Mouse (Mus musculus) adrenal gland (tissue): ENCODE measurements around the gene Rrp36.

Source experiments
- intact Hi-C: fragments of 180-260 bp; cut with DNase I; formaldehyde crosslinking; loops from one replicate; pipeline ENCODE4 v1.15.1; 2025

The Rrp36 gene

GRCm38 (mm10) chr17:46621324-46621723 lies 52.8 kb downstream of the Rrp36 start:
- intact Hi-C loops: no loop called here

DNA sequence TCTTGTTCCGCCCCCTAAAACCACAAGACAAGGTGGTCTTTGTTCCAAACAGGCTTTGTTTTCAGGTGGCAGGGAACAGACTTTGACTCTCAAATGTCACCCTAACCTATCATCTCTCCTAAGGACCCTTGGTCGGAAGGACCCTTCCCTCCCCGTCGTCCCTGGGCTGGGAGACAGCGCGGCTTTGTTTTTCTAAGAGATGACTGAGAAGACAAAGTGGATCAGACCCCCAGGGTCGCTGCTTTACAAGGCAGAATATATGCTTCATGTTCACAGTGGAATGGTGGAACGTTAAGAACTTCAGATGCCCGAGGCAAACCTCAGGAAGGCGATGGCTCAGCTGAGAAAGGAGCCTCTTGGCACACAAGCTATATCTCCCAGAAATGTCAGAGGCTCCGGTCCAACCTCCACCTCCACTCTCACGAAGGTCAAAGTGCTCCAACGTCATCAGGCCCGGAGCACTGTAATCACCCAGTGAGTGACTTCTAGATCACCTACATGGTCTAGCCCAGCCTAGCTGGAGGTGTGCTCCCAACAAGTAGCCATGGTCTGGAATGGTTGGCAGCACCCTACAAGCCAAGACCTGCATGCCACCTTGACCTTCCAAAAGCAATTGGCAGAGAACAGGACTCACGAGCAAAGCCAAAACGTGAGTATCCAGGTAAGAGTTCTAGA lies 54.3 kb downstream of the Rrp36 start:
- intact Hi-C loops: no loop called here

DNA sequence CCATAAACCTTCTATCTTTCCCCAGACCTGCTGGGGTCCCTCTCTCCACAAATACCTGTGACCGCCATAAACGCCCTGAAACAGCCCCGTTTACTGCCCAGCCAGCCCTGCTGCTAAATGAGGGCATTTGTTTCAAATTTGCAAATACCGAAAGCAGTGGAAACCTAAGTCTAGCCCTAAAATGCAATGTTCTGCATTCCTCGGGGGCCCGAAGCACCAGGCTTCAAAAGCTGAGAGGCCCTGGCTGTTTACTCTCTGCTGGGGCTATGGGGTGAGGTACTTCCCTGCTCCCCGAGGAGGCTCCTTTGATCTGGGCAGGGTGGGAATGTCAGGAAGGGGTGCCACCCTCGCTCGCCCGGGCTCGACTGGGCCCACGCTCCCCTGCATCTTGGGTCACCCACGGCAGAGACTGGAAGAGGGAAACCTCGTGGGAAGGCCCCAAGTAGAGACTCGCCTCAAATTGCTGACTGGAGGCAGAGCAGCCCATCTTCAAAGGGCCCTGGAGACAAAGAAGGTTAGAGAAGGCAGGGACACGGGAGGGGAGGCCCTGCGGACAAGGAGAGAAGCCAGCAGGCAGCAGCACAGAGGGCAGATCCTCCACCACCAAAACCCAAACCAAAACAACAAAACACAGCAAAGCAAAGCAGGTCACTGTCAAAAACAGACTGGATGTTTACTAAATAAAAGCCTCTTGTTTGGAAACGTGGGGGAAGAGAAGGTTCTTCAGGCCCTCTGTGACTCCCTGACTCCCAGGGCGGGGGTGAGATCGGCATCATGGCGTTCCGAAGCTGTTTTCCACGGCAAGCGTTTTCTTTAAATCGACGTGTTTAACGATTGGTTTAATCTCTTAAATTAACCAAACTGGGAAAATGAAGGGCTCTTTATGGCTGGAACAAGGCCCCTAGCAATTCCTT lies 55.1 kb downstream of the Rrp36 start:
- intact Hi-C loops: no loop called here

- intact Hi-C loops: no loop called here
Measured at GRCm38 (mm10) chr17:46618394-46618768, 55.8 kb downstream of the Rrp36 start.

GRCm38 (mm10) chr17:46617799-46618198 lies 56.4 kb downstream of the Rrp36 start:
- intact Hi-C loops: no loop called here
